Mouse (Mus musculus): ENCODE results near the gene Rbm20. TPM values are rescaled to one million over a fixed set of nuclear protein-coding genes. Genes with fewer than 3 reads are reported as not detected.

Gene Rbm20
- polyA plus RNA-seq, 1 experiment from 2014 or later = 0.88 TPM

DNA sequence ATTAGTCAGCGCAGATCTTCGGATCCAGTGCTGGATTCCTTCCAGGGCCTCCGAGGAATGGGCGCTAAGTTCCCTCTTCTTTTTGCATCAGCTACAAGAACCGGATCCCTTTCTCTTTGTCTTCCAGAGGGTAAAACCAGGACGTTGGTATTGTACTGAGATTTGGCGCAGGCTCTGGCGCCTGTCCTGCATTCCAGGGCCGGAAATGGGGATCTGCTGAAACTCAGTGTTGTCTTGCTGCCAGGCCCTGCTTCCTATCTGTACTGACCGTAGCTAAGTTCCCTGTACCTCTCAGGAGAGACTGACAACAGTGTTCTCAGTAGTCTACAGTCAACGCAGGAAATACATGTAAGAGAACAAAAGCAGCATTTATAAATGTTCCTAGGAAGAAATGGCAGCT lies 31.3 kb downstream of the Rbm20 start:
- no peak overlapping the region for H3K4me3 ChIP-seq (ENCODE audit: low read length)
- no peak for ATAC-seq
- no peak overlapping the region for H3K4me2 ChIP-seq (ENCODE audit: low read length)
- no peaks in the 10 kb centered on the region for H3K36me3 ChIP-seq (ENCODE audit: control insufficient read depth, insufficient read depth, low read length)
- no peaks in the 10 kb centered on the region for H3K27me3 ChIP-seq (replicated peaks; ENCODE audit: control insufficient read depth, insufficient read depth, low read length)
- no peak overlapping the region for H3K27ac ChIP-seq (ENCODE audit: low read depth, low read length)
- no peaks in the 10 kb centered on the region for H3K4me1 ChIP-seq (ENCODE audit: control insufficient read depth, insufficient read depth, low read depth, low read length)
- no peak overlapping the region for H3K9ac ChIP-seq (ENCODE audit: low read depth, low read length)
- WGBS = 72% methylated on average over 11 of the region's 11 CpGs
- no peaks in the 10 kb centered on the region for H3K9me3 ChIP-seq (ENCODE audit: control insufficient read depth, low read length)

GRCm38 (mm10) chr19:53710861-53711260 lies 33.8 kb downstream of the Rbm20 start:
- Histone ChIP-seq H3K9me3 (ENCODE audit: control insufficient read depth, low read length) (peaks cover 6% of the 10 kb centered on the region; the same call in 1 of the 2 replicates), H3K27ac (ENCODE audit: low read depth, low read length) (no peak overlapping the region), H3K9ac (ENCODE audit: low read depth, low read length) (no peak overlapping the region), H3K4me1 (ENCODE audit: control insufficient read depth, insufficient read depth, low read depth, low read length) (no peaks in the 10 kb centered on the region), H3K4me2 (ENCODE audit: low read length) (no peak overlapping the region), H3K36me3 (ENCODE audit: control insufficient read depth, insufficient read depth, low read length) (no peaks in the 10 kb centered on the region), H3K27me3 (replicated peaks; ENCODE audit: control insufficient read depth, insufficient read depth, low read length) (no peaks in the 10 kb centered on the region), H3K4me3 (ENCODE audit: low read length) (no peak overlapping the region)
- ATAC-seq = no peak
- 58% methylated on average over 4 of the region's 4 CpGs for WGBS

GRCm38 (mm10) chr19:53711261-53711890 lies 34.3 kb downstream of the Rbm20 start:
- ATAC-seq = no peak
- H3K4me1 ChIP-seq (ENCODE audit: control insufficient read depth, insufficient read depth, low read depth, low read length) = no peaks in the 10 kb centered on the region
- no peak overlapping the region for H3K9ac ChIP-seq (ENCODE audit: low read depth, low read length)
- H3K27me3 ChIP-seq (replicated peaks; ENCODE audit: control insufficient read depth, insufficient read depth, low read length) = no peaks in the 10 kb centered on the region
- no peak overlapping the region for H3K4me2 ChIP-seq (ENCODE audit: low read length)
- H3K4me3 ChIP-seq (ENCODE audit: low read length) = no peak overlapping the region
- WGBS = 60% methylated on average over 8 of the region's 8 CpGs
- H3K27ac ChIP-seq (ENCODE audit: low read depth, low read length) = no peak overlapping the region
- H3K9me3 ChIP-seq (ENCODE audit: control insufficient read depth, low read length) = peaks cover 6% of the 10 kb centered on the region; the same call in 1 of the 2 replicates
- H3K36me3 ChIP-seq (ENCODE audit: control insufficient read depth, insufficient read depth, low read length) = no peaks in the 10 kb centered on the region

DNA sequence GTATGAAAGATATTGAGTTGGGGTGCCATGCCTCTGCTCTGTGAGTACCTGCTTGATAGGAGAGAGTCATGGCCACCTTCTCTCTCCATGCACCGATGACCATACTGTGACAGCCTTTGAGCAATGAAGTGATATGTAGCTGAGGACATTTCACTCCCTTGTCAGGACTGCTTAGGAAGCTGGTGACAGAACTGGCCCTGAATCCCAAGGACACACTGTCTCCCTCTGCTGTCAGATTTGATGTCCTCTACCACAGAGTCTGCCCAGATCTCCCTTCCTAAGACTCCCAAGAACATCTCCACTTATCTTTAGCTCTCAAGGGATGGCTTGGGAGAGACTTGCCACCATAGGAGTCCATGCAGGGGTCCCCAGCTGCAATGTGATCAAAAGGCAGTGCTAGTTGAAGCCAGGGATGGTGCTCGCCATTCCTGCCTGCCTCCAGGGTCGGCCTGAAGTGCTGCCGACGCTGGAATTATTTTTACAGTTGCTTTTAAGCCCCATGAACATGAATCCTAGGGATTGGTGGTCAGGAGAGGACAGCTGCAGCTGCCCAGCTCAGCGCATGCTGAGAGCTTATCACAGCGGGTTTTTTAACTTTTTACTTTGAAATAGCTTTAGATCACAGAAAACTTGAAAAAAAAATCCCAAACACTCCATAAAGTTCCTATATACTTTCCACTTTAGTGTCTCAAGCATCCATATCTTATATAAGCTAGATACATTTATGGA lies 35.4 kb downstream of the Rbm20 start:
- Histone ChIP-seq H3K27ac (ENCODE audit: low read depth, low read length) (no peak overlapping the region), H3K4me3 (ENCODE audit: low read length) (no peak overlapping the region), H3K4me2 (ENCODE audit: low read length) (no peak overlapping the region), H3K9ac (ENCODE audit: low read depth, low read length) (no peak overlapping the region), H3K36me3 (ENCODE audit: control insufficient read depth, insufficient read depth, low read length) (no peaks in the 10 kb centered on the region), H3K27me3 (replicated peaks; ENCODE audit: control insufficient read depth, insufficient read depth, low read length) (no peaks in the 10 kb centered on the region), H3K4me1 (ENCODE audit: control insufficient read depth, insufficient read depth, low read depth, low read length) (no peaks in the 10 kb centered on the region), H3K9me3 (ENCODE audit: control insufficient read depth, low read length) (peaks cover 6% of the 10 kb centered on the region; the same call in 1 of the 2 replicates)
- WGBS = 66% methylated on average over 7 of the region's 7 CpGs
- no peak for ATAC-seq

DNA sequence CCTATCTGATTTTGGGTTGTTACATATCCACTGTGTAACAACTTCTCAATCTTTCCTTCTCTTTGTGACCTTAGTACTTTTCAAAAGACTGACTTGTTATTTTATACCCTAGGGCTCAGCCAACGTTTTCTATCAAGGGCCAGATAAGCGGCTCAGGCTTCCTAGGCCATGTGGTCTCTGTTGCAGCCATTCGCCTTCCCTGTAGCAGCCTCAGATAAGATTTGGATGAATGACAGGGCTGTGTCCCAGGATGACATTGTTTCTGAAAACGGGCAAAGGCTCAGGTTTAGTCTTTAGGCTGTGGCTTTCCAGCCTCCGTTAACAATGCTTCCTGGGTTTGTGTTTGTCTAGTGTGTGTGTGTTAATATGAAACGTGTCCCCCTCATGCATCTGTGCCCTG lies 36.3 kb downstream of the Rbm20 start:
- no peak for ATAC-seq
- Histone ChIP-seq H3K27me3 (replicated peaks; ENCODE audit: control insufficient read depth, insufficient read depth, low read length) (no peaks in the 10 kb centered on the region), H3K9me3 (ENCODE audit: control insufficient read depth, low read length) (peaks cover 6% of the 10 kb centered on the region; the same call in 1 of the 2 replicates), H3K27ac (ENCODE audit: low read depth, low read length) (no peak overlapping the region), H3K4me1 (ENCODE audit: control insufficient read depth, insufficient read depth, low read depth, low read length) (no peaks in the 10 kb centered on the region), H3K4me2 (ENCODE audit: low read length) (no peak overlapping the region), H3K36me3 (ENCODE audit: control insufficient read depth, insufficient read depth, low read length) (no peaks in the 10 kb centered on the region), H3K9ac (ENCODE audit: low read depth, low read length) (no peak overlapping the region), H3K4me3 (ENCODE audit: low read length) (no peak overlapping the region)
- WGBS = 90% methylated on average over 6 of the region's 6 CpGs

- 96% methylated on average over 7 of the region's 7 CpGs for WGBS
- no peak overlapping the region for H3K27ac ChIP-seq (ENCODE audit: low read depth, low read length)
- H3K36me3 ChIP-seq (ENCODE audit: control insufficient read depth, insufficient read depth, low read length) = no peaks in the 10 kb centered on the region
- ATAC-seq = no peak
- H3K4me3 ChIP-seq (ENCODE audit: low read length) = no peak overlapping the region
- H3K9ac ChIP-seq (ENCODE audit: low read depth, low read length) = no peak overlapping the region
- no peaks in the 10 kb centered on the region for H3K27me3 ChIP-seq (replicated peaks; ENCODE audit: control insufficient read depth, insufficient read depth, low read length)
- no peak overlapping the region for H3K4me2 ChIP-seq (ENCODE audit: low read length)
- peaks cover 6% of the 10 kb centered on the region for H3K9me3 ChIP-seq (ENCODE audit: control insufficient read depth, low read length)
- H3K4me1 ChIP-seq (ENCODE audit: control insufficient read depth, insufficient read depth, low read depth, low read length) = no peaks in the 10 kb centered on the region
Observed at GRCm38 (mm10) chr19:53716469-53716868, 39.4 kb downstream of the Rbm20 start.

DNA sequence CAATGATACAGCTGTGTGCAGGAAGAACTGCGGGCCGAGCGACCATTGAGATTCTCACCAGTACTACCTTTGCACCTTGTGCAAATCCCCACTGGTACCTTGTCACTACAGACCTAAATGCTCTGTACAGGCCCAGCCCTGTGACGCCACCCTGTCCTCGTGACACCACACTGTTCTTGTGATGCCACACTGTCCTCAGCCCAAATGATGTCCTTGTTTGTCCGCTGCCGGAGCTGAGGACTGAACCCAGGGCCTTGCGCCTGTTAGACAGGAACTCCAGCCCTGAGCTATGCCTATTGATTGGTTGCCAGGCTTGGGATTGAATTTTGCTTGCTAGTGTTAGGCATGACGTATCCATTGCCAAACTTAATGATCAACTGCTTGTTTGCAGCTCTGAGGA lies 40.3 kb downstream of the Rbm20 start:
- Histone ChIP-seq H3K27me3 (replicated peaks; ENCODE audit: control insufficient read depth, insufficient read depth, low read length) (no peaks in the 10 kb centered on the region), H3K9ac (ENCODE audit: low read depth, low read length) (no peak overlapping the region), H3K36me3 (ENCODE audit: control insufficient read depth, insufficient read depth, low read length) (no peaks in the 10 kb centered on the region), H3K4me2 (ENCODE audit: low read length) (no peak overlapping the region), H3K4me1 (ENCODE audit: control insufficient read depth, insufficient read depth, low read depth, low read length) (no peaks in the 10 kb centered on the region), H3K9me3 (ENCODE audit: control insufficient read depth, low read length) (peaks cover 6% of the 10 kb centered on the region), H3K27ac (ENCODE audit: low read depth, low read length) (no peak overlapping the region), H3K4me3 (ENCODE audit: low read length) (no peak overlapping the region)
- 87% methylated on average over 9 of the region's 9 CpGs for WGBS
- no peak for ATAC-seq

DNA sequence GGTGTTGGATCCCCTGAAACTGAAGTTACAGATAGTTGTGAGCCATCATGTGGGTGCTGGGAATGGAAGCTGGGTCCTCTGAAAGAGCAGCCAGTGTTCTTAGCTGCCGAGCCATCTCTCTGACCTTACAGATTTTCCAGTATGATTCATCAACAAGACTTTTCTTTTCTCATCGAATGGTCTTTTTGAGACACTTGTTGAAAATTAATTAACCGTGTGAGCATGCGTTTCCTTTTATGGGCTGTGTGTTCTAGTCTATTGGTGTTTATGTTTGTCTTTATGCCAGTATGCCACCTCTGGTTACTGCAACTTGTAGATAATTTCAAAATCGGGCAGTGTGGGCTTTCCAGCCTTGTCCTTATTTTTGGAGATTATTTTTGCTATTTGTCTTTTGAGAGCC lies 45.1 kb downstream of the Rbm20 start:
- Histone ChIP-seq H3K9me3 (ENCODE audit: control insufficient read depth, low read length) (no peaks in the 10 kb centered on the region; the same call in 1 of the 2 replicates), H3K4me1 (ENCODE audit: control insufficient read depth, insufficient read depth, low read depth, low read length) (no peaks in the 10 kb centered on the region), H3K36me3 (ENCODE audit: control insufficient read depth, insufficient read depth, low read length) (no peaks in the 10 kb centered on the region), H3K9ac (ENCODE audit: low read depth, low read length) (no peak overlapping the region), H3K4me2 (ENCODE audit: low read length) (no peak overlapping the region), H3K27me3 (replicated peaks; ENCODE audit: control insufficient read depth, insufficient read depth, low read length) (no peaks in the 10 kb centered on the region), H3K4me3 (ENCODE audit: low read length) (no peak overlapping the region), H3K27ac (ENCODE audit: low read depth, low read length) (no peak overlapping the region)
- ATAC-seq = no peak
- WGBS = 88% methylated on average over 5 of the region's 5 CpGs

GRCm38 (mm10) chr19:53724053-53724452 lies 46.9 kb downstream of the Rbm20 start:
- no peaks in the 10 kb centered on the region for H3K27me3 ChIP-seq (replicated peaks; ENCODE audit: control insufficient read depth, insufficient read depth, low read length)
- WGBS = 95% methylated on average over 5 of the region's 5 CpGs
- ATAC-seq = no peak
- no peaks in the 10 kb centered on the region for H3K4me1 ChIP-seq (ENCODE audit: control insufficient read depth, insufficient read depth, low read depth, low read length)
- H3K36me3 ChIP-seq (ENCODE audit: control insufficient read depth, insufficient read depth, low read length) = no peaks in the 10 kb centered on the region
- no peaks in the 10 kb centered on the region; the same call in 1 of the 2 replicates for H3K9me3 ChIP-seq (ENCODE audit: control insufficient read depth, low read length)
- no peak overlapping the region for H3K27ac ChIP-seq (ENCODE audit: low read depth, low read length)
- no peak overlapping the region for H3K4me3 ChIP-seq (ENCODE audit: low read length)
- no peak overlapping the region for H3K4me2 ChIP-seq (ENCODE audit: low read length)
- H3K9ac ChIP-seq (ENCODE audit: low read depth, low read length) = no peak overlapping the region
